Mouse (Mus musculus) heart, adult 8-10 months (tissue): Measurements from ENCODE around the gene Cyp3a25. TPM values are rescaled to one million over a fixed set of nuclear protein-coding genes. Genes with fewer than 3 reads are reported as not detected.
"Not testable (repeated sequence)": the region's sequence is repeated elsewhere in the genome, so short reads cannot be mapped to it uniquely, and the experiment has no call there.

ENCODE experiments used
- DNase-seq: peaks from one replicate; pipeline ENCODE4 v3.0.0; 2022; ENCODE audit warnings: low spot score
- total RNA-seq, 4 experiments: library from RNA; stranded (reverse); gene quantifications; 2 replicates each; pipeline ENCODE4 v1.2.4; 2022

The Cyp3a25 gene
- total RNA-seq, result not detected

GRCm38 (mm10) chr5:146009509-146009908 lies at the start of gene Cyp3a25:
Gene Cyp3a25, minus strand, starts transcription at chr5:146009618.
- DNase-seq, result not testable (repeated sequence)

GRCm38 (mm10) chr5:146021136-146021535 lies 11.7 kb upstream of the Cyp3a25 start:
- DNase-seq, result no peak

GRCm38 (mm10) chr5:146018275-146018674 lies 8.9 kb upstream of the Cyp3a25 start:
- DNase-seq, result no peak

- no peak for DNase-seq
These were observed 1.8 kb upstream of the Cyp3a25 start for GRCm38 (mm10) chr5:146011251-146011650.

- DNase-seq, result no peak
These were observed 42.3 kb downstream of the Cyp3a25 start for GRCm38 (mm10) chr5:145967080-145967479.

Other genes with a start within 250 kb of the Cyp3a25 start
- gene Cyp3a44, start 203.7 kb downstream of the Cyp3a25 start, total RNA-seq, result not detected
- gene Cyp3a11, start 129.7 kb downstream of the Cyp3a25 start, total RNA-seq, result not detected
- gene Cyp3a59, start 69.6 kb upstream of the Cyp3a25 start, total RNA-seq, result not detected
- gene Gm5565, start 150.9 kb upstream of the Cyp3a25 start, total RNA-seq, result not detected
- not detected for gene Gm6309, start 161.1 kb upstream of the Cyp3a25 start, total RNA-seq
- gene 1700001J03Rik, start 175.7 kb upstream of the Cyp3a25 start, total RNA-seq, result under 1 TPM in 3 of 4 experiments, not detected in 1; 0.63 to 0.85 (median 0.63) TPM
- gene Rnf6, start 211.9 kb upstream of the Cyp3a25 start, total RNA-seq, result 10 to 100 TPM; 35.4 to 43.8 (median 40.9) TPM
- gene Cdk8, start 221.6 kb upstream of the Cyp3a25 start, total RNA-seq, result 10 to 100 TPM; 13.7 to 18.6 (median 16.9) TPM